Mouse (Mus musculus) regulatory T cell (primary cell): ENCODE measurements around the gene Kitl.

ENCODE experiments used
- in situ Hi-C: fragments of 300-600 bp; cut with MboI, MseI; formaldehyde crosslinking; loops from one replicate; pipeline ENCODE4 v1.15.1; 2025; ENCODE audit warnings: high pct_unique_total_duplicates

Gene Kitl

GRCm38 (mm10) chr10:100026778-100027177 lies 11.3 kb downstream of the Kitl start:
- in situ Hi-C loops, result no loop called here

DNA sequence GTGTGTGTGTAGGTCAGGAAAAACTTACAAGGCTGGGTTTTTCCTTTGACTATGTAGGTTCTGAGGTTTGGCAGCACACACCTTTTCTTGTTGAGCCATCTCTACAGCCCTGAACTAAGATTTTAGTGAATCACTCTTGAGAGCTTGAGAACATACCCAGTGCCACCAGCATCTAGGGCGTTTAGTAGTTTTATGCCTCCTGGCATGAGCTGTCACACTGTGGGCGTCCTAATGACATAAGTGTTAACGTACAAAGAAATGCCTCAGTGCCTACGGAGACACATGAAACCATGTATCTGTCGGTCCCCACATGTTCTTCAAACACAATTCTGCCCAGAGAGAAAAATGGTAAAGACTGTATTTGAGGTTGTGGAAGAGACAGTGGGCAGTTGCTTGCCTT lies 15.0 kb downstream of the Kitl start:
- in situ Hi-C loops, result no loop called here

- in situ Hi-C loops, result no loop called here
Measured at GRCm38 (mm10) chr10:100030980-100031516, 15.6 kb downstream of the Kitl start.

DNA sequence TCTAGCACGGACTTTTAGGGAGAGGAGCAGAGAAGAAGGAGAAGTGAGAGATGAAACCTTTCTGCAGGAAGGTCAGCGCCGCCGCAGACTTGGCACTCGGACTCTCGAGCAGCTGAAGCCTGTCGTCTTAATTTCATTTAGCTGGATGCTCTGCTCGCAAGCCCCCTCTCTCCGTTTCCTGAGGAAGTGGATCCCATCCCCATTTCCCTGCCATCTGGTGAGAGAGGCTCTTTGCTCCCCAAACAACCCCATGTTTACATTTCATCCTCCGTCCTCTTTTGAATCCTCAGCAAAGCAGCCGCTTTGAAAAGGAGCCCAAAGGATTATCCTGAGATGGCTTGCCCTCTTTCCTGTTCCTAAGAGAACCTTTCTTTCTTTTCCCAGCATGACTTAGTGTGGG lies 16.2 kb downstream of the Kitl start:
- in situ Hi-C loops, result no loop called here

DNA sequence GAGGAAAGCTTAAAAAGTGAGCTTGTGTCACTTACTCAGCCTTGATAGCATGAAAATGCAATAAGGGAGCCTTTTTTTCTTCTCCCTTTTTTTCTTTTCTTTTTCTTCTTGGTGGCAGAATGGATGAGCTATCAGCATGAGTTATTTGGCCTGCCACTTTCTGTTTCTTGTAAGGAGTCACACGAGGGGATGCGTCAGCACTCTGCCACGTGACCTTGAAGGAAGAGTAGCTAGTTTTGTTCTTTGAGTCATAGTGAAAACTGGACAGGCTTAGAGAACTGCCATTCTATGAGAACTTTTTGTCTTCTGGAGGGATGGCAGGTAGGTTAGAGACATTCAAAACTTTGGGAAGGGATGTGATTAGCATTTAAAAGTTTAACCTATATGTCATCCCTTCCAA lies 17.1 kb downstream of the Kitl start:
- in situ Hi-C loops, result no loop called here

DNA sequence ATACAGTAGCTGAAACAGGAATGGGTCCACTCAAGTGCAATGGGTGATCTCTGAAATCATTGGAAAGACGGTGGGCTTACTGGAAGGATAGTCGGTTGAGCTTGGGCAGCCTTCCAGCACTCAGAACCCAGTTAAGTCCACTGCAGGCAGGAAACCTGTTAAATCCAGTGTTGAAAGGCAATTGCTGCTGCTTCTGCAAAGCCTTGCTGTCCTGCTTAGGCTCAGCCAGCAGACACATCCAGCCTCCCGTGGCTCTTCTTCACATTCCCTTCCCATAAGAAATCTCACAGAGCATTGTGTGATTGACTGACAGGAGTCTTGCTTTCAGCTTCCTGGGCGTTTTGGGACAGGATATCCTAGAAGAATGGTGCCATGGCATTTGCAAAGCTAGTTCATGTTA lies 20.6 kb downstream of the Kitl start:
- in situ Hi-C loops, result no loop called here

DNA sequence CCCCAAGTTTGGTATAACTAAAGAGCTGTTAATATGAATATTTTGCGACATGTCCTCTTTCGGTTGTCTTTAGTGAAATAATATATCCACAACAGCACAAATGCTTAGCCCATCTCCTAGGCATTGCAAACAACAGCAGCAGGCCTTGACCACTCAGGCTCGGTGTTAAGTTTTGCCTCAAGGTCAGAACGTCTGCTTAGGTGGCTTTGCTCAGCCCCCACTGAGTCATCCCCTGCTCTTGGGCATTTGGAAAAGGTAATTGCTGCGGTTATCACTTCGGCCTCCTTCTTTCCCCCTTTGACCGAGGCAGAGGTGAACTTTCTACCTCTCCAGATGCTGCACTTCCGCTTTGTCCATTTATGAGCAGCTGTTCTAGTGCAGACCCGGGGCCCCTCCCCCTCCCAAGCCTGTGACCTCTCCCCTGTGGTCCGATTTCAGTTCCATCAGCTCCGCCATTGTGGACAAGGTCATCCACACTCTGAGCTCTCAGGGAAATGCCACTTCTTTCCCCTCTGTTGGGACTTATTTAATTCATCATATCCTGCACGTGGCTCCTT lies 23.0 kb downstream of the Kitl start:
- in situ Hi-C loops, result no loop called here

GRCm38 (mm10) chr10:100038994-100039393 lies 23.6 kb downstream of the Kitl start:
- in situ Hi-C loops, result no loop called here

DNA sequence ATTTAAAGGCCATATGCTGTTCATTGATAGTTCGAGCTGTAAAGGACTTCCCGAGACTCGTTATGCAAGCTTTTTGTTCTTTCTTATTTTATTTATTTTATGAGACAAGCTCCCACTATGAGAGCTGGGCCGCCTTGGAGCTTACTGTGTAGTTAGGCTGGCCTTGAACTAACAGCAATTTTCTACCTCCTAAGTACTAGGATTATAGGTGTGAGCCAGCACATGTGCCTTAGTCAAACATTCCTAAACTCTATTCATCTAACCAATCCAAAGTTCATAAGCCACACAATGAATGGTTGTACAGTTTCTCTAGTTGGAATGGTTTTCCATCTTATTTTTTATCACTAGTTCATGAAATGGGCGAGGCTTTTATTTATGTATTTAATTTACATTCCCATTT lies 28.3 kb downstream of the Kitl start:
- in situ Hi-C loops, result no loop called here

DNA sequence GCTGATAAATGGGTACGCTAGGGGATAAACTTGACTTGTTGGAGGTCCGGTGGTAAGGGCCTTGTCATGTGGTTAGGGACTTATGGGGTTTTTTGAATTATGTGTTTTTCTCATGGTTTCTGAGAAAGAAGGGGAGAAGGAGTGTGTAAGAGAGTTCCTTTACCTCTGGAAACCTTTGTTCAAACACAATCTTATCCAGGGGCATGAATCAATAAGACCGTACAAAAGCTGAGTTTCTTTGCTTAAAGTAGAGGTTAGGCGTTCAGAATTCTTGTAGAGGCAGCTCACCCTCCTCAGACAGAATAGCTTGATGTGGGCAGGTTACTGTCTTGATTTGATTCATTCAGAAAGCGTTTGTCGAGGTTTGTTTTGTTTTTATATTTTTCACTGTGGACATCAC lies 28.7 kb downstream of the Kitl start:
- in situ Hi-C loops, result no loop called here

DNA sequence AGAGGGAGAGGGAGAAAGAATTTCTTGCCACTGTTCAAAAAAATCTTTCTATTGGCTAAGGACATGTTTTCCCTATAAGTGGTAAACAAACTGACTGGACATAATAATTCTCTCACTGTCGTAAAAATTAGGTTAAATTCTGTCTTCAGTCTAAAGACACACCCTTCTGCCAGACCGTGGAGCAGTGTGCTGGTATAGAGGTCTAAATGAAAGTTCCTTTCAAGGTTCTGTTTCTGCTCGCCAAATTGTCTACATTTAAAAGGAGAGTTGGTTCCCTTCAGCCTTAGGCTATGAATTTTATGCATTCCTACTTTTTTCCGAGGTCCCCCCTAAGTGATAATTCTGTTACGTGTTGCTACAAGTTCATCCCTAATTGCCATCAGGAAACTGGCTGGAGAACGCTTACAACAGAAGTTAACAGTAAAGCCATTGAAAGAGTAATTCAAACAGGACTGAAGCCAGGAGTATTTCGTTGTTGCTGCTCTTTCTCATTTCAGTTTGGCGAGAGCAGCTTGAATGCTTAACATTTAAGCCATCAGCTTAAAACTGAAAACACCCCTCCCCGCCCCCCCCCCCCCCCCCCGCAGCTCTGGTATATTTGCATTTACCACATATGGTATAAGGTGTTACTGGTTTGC lies 35.8 kb downstream of the Kitl start:
- in situ Hi-C loops, result no loop called here

DNA sequence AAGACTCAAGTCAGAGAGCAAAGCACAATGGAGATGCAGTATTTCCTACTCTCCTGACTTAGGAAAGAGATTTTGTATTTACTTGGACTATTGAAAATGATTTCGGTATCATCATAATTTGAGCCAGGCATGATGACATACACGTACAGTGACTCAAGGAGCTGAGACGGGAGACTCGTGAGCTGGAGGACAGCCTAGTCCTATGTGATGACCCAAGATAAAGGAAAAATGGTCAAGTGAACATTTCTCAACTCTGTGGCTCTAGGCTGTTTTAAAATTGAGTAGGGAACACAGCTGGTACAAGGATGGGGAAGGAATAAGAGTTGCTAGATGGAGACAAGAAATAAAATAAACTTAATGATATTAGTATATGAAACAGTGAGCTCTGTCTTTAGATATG lies 37.0 kb downstream of the Kitl start:
- in situ Hi-C loops, result no loop called here

DNA sequence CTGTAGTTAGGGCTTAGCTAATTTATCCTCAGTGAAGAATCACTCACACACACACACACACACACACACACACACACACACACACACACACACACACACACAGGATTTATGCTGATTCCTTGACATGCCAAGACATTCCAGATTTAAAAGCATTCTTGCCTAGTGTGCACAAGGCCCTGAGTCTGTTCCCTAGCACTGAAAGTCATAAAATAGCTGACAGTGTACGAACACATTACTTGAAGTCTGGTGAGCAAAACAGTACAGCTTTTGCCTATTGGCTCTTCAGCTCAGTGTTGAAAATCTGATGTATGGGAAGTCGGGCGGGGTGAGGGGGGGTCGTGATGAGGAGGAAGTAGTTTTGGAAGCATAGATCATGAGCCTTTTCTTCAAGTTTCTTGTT lies 37.5 kb downstream of the Kitl start:
- in situ Hi-C loops, result no loop called here

- in situ Hi-C loops, result no loop called here
Measured at GRCm38 (mm10) chr10:100054006-100054405, 38.6 kb downstream of the Kitl start.

DNA sequence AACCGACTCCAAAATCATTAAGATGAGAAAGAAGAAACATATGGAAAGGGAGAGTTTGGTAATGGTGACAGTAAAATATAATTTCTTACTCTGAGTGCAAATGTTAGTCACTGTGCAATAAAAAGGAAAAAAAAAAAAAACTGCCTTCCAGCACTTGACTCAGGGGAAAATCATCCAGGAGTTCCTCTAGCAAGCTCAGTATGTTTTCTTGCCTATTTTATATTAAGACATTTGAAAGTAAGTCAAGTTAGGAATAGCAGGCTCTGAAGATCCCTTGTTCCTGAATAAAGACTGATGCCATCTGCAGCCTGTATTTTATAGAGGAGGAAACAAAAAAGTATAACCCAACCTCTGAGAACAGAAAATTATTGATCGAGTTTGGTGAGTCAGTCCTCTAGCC lies 39.7 kb downstream of the Kitl start:
- in situ Hi-C loops, result no loop called here

DNA sequence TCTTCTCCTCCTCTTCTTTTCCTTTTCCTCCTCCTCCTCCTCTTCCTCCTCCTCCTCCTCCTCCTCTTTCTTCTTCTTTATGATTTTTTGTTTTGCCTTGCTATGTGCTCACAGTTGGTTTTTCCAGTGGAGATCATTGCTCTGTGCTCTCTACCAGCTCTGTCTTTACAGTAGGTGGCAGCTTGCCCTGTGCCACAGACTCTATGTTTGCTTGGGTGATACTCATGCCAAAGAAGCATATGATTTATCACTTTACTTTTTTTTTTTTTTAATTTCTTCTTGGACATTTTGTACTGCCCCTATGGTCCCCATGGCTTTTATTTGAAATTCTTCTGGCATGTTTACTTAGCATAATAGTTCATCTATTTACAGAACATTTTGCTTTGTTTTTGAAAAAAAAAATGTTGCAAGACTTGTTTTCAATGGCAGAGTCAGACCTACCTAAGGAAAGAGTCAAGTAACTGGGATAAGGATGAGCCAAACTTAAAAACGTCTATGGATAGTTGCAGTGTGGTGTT lies 41.7 kb downstream of the Kitl start:
- in situ Hi-C loops, result no loop called here

DNA sequence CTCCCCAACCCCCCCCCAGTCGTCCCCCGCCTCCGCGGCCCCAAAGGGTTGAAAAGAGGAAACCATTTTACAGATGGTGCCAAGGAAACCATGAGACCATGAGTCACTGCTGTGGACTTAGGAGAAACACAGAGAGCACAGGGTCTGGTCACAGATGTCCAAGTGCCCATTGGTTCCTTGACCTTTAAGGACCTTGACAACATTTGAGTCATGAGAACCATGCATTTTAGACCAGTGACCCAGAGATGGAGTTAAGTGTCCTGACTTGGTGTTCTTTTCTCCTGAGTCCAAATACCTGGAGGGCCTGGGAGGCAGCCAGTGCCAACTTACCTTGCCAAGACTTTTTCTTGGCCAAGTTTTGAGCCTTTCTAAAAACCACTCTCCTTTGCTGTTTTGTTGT lies 43.9 kb downstream of the Kitl start:
- in situ Hi-C loops, result no loop called here

GRCm38 (mm10) chr10:100065529-100066301 lies 50.3 kb downstream of the Kitl start:
- in situ Hi-C loops, result no loop called here

GRCm38 (mm10) chr10:100066374-100066773 lies 50.9 kb downstream of the Kitl start:
- in situ Hi-C loops, result no loop called here

GRCm38 (mm10) chr10:100072641-100073040 lies 57.2 kb downstream of the Kitl start:
- in situ Hi-C loops, result no loop called here

- in situ Hi-C loops, result no loop called here
Measured at GRCm38 (mm10) chr10:100073092-100073491, 57.7 kb downstream of the Kitl start.

DNA sequence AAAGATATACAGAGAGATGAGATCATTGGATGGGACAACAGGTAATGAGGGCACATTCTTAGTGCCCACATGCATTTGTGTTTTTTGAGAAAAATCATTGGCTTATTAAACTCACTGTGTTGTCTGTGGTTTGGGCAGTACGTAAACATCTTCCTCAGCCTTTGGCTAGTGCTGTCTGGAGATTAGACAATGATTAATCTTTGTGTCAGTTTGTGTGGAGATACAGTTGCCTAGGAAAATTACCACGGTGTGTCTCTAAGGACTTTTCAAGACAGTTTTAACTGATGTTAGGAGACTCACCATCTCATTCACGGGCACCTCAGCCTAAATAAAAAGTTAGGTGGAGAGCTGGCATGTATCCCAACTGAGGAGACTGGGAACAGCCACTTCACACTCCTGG lies 85.7 kb downstream of the Kitl start:
- in situ Hi-C loops, result no loop called here

- in situ Hi-C loops, result no loop called here
Measured at GRCm38 (mm10) chr10:100111209-100111608, 95.8 kb downstream of the Kitl start.
